Mouse (Mus musculus): ENCODE results near the gene Klhl22. TPM values are rescaled to one million over a fixed set of nuclear protein-coding genes. Genes with fewer than 3 reads are reported as not detected.

Gene Klhl22
- total RNA-seq, 2 experiments from 2014 or later = 34.5 to 65.5 TPM

GRCm38 (mm10) chr16:17797812-17798311 lies 38.4 kb downstream of the Klhl22 start:
- ATAC-seq (replicated peaks; ENCODE audit: low FRiP score, low TSS enrichment, poor library complexity, severe bottlenecking) = no peak

DNA sequence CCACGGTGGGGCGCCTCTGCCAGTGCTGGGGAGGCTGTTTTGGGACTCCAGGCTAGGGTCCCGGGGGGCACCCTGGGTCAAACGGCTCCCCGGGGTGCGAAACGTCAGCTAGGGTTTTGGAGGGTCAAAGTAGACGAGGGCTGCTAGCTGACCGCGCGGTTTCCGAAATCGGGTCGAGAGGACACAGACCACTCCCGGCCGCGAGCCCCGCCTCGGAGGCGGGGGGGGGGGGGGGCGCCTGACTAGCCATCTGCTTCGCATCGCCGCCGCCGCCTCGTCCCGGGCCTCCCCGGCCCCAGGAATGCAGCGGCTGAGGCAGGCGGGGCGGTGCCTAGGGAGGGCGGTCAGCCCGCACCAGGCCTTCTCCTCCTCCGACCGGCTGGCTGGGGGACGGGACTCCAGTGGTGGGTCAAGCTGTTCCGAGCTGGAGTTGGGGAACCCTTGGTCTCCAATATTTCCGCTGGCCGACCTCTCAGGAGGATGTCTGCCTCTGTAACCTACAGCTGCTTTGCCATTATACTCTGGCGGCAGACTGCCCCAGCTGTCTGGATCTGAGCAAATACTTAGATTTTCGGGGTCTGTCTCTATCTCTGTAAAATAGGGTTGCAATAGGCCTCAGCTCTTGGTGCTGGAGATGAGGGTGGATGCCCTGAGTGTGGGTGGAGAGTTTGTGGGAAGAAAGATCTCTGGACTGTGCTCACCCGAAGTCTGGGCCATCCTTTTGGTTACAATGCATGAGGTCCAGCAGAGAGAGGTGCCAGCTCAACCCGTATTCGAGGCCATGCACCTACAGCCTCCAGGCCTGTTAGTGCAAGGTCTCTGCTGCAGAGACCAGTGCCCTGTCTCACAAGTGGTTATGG lies 39.1 kb downstream of the Klhl22 start:
- ATAC-seq (replicated peaks; ENCODE audit: low FRiP score, low TSS enrichment, poor library complexity, severe bottlenecking) = no peak

- no peak for ATAC-seq (replicated peaks; ENCODE audit: low FRiP score, low TSS enrichment, poor library complexity, severe bottlenecking)
Observed at GRCm38 (mm10) chr16:17799584-17799983, 40.2 kb downstream of the Klhl22 start.

- no peak for ATAC-seq (replicated peaks; ENCODE audit: low FRiP score, low TSS enrichment, poor library complexity, severe bottlenecking)
Observed at GRCm38 (mm10) chr16:17801777-17802455, 42.5 kb downstream of the Klhl22 start.

DNA sequence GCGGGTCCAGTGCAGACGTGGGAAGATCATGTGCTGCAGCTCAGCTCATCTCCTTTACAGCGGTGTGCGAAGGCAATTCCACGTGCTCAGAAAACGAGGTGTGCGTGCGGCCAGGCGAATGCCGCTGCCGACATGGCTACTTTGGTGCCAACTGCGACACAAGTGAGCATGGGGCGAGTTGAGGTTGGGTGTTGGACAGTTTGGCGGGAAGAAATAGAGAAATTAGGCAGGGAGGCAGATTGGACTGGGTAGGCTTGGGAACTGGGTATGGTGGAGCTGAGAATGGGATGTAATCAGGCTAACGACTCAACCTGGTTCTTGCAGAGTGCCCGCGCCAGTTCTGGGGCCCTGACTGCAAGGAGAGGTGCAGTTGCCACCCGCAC lies 43.0 kb downstream of the Klhl22 start:
- no peak for ATAC-seq (replicated peaks; ENCODE audit: low FRiP score, low TSS enrichment, poor library complexity, severe bottlenecking)

GRCm38 (mm10) chr16:17802839-17803674 lies 43.6 kb downstream of the Klhl22 start:
- no peak for ATAC-seq (replicated peaks; ENCODE audit: low FRiP score, low TSS enrichment, poor library complexity, severe bottlenecking)

DNA sequence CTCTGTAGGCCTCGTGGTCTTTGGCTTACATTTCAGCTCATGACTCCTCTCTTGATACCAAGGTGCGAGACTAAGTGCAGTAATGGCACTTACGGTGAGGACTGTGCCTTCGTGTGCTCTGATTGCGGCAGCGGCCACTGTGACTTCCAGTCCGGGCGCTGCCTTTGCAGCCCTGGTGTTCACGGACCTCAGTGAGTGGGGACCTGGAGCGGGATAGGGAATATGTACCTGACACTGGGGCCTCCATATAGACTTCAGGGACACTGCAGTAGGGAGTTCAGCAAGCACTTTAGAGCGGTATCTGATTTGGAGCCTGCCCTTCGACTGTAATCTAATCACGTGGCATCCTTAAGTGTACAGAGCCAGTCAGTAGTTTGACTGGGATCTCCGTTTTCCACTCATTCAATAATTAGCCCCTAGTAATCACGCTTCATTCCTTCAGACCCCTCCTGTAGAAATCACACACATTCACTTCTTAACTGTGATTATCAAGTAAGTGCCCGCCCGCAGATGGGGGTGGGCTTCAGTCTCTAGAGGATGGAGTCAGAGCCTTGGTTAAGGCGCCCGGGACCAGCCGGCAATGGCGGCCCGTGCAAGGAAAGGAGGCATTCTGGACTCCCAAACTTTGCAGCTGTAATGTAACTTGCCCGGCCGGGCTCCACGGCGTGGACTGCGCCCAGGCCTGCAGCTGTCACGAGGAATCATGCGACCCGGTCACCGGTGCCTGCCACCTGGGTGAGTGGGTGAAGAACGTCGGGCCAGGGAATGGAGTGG lies 44.4 kb downstream of the Klhl22 start:
- no peak for ATAC-seq (replicated peaks; ENCODE audit: low FRiP score, low TSS enrichment, poor library complexity, severe bottlenecking)

- ATAC-seq (replicated peaks; ENCODE audit: low FRiP score, low TSS enrichment, poor library complexity, severe bottlenecking) = no peak
Observed at GRCm38 (mm10) chr16:17804449-17804912, 45.1 kb downstream of the Klhl22 start.

GRCm38 (mm10) chr16:17804982-17805381 lies 45.6 kb downstream of the Klhl22 start:
- ATAC-seq (replicated peaks; ENCODE audit: low FRiP score, low TSS enrichment, poor library complexity, severe bottlenecking) = no peak

DNA sequence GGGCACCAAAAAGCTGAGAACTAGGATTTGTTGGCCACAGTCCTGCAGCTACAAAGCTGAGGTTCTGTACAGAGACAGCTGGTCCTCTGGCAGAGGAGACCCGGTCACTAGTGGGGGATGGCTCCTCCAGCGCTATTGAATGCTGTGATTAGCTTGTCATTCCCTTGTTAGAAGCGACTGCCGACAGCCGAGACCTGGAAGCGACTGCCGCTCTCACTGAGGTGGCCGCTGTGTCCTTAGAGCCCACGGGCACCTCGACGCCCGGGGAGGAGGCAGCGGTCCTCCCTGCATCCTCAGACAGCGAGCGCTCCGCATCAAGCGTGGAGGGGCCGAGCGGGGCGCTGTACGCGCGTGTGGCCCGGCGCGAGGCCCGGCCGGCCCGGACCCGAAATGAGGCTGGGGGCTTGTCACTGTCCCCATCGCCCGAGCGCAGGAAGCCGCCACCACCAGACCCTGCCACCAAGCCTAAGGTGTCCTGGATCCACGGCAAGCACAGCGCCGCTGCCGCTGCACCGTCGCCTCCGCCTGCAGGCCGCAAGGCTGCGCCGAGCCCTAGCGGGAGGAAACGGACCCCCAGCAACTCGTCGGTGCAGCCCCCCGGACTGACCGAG lies 47.3 kb downstream of the Klhl22 start:
- ATAC-seq (replicated peaks; ENCODE audit: low FRiP score, low TSS enrichment, poor library complexity, severe bottlenecking) = no peak

DNA sequence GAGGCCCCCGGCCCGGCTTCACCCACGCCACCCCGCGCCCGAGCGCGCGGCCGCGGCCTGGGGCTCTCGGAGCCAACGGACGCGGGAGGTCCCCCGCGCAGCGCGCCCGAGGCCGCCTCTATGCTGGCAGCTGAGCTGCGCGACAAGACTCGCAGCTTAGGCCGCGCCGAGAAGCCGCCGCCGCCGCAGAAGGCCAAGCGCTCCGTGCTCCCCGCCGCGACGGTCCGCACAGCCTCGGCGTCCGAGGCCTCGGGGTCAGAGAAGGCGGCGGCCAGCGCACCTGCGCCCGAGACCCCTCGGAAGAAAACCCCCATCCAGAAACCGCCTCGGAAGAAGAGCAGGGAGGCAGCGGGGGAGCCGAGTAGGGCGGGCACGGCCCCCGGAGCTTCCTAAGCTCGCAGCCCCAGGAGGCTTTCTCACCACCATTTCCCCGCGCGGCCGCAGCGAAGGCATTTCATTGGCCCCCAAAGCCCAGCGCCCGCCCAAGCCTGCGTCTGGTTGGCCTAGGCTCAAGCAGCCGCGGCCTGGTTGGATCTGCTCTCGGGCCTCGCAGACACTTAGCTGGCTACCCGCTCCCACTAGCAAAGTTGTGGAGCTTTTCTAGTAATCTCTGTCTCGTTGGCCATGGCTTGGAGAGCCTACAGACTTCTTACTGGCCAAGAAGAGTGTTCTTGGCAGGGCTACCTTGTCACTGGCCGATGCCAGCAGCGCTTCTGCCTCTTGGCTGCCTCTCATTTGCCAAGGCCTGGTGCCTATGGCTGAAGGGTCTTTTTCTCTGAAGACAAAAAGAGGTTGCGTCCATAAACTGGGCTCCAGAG lies 48.0 kb downstream of the Klhl22 start:
- ATAC-seq (replicated peaks; ENCODE audit: low FRiP score, low TSS enrichment, poor library complexity, severe bottlenecking) = peak; percentile 78

DNA sequence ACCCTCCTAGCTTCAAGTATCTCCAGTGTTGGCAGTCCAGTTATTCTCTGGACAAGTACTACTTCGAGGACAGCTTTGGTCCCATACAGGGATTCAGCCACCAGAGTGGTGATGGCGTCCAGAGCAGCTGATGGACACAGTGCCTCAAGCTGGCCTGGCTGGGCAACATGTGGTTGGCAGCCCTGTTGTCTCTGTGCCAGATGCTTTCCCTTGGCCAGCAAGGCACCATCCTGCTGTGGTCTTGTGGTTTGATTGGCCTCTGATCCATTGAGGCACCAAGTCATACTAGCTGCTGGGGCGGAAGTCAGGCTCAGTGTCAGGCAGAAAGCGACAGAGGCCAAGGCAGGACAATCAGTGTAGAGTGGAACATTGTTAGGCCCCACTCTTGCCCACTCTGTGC lies 49.7 kb downstream of the Klhl22 start:
- no peak for ATAC-seq (replicated peaks; ENCODE audit: low FRiP score, low TSS enrichment, poor library complexity, severe bottlenecking)

- no peak for ATAC-seq (replicated peaks; ENCODE audit: low FRiP score, low TSS enrichment, poor library complexity, severe bottlenecking)
Observed at GRCm38 (mm10) chr16:17809711-17810110, 50.3 kb downstream of the Klhl22 start.

GRCm38 (mm10) chr16:17812120-17812519 lies 52.7 kb downstream of the Klhl22 start:
- no peak for ATAC-seq (replicated peaks; ENCODE audit: low FRiP score, low TSS enrichment, poor library complexity, severe bottlenecking)

DNA sequence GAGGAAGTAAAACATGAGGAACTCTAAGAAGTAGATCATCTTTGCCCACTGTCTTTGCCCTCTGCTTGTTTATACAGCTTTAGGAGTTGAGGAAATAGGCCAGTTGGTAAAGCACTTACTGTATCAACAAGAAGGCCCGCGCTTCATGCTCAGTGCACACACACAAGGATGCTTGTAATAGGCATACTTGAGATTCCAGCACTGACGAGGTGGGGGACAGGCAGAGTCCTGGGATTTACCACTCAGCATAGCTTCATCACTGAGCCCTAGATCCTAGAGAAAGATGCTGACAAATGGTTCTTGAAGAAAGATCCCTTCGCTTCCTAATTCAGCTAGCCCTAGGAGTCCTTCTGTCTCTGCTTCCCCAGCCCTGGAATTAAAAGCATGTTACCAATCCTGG lies 53.8 kb downstream of the Klhl22 start:
- ATAC-seq (replicated peaks; ENCODE audit: low FRiP score, low TSS enrichment, poor library complexity, severe bottlenecking) = no peak

DNA sequence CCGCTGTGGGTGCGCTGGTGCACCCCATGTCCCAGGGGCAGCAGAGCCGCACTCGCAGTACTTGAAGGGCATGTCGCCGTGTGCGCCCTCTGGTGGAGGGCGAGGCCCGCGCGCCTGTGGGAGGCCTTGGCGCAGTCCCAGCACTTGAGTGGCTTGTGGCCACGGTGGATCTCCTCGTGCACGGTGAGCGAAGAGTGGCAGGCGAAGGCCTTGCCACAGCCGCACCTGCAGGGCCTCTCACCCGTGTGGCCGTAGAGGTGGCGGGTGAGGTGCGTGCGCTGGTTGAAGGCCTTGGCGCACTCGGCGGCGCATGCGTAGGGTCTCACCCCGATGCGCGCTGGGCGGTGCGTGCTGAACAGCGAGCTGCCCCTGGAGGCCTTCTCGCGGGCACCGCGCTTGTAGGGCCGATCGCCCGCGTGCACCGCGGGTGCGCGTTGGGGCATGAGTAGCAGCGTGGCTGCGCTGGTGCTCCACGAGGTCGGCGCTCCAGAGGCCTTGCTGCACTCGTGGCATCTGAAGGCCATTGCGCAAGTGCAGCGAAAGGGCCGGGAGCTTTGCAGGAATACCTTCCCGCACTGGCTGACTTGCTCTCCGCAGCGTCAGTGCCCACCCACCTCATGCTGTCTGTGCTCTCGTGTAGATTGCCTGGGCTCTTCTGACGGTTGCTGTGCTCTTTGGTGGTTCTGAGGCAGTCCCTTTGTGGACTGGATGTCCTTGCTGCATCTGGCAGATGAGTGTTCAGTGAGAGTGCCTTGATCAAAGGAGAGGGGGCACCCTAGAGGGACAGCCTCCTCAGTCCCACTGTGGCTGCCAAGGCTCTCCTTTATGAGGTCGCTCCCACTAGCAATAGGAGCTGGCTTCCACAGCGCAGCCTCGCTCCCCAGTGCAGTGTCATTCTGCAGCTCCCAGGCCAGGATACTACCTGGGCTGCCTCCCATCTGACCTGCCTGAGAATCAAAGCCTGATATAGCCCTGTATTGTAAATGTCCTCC lies 56.3 kb downstream of the Klhl22 start:
- peak; percentile 86 for ATAC-seq (replicated peaks; ENCODE audit: low FRiP score, low TSS enrichment, poor library complexity, severe bottlenecking)

GRCm38 (mm10) chr16:17816528-17816927 lies 57.1 kb downstream of the Klhl22 start:
- ATAC-seq (replicated peaks; ENCODE audit: low FRiP score, low TSS enrichment, poor library complexity, severe bottlenecking) = no peak
